Mouse (Mus musculus) embryonic facial prominence, embryonic 12.5 days (tissue): ENCODE measurements at regions not wholly inside any gene's neighbourhood (a gene's known extent, or its start where the extent isn't known, plus 50 kb on each side); places are given as distances from the start of the nearest gene placed in this dataset.

Experiments used
- ATAC-seq: fragments of 200-750 bp; cut with Nextera tagmentation; 2 replicates; pipeline ENCODE4 v1.8.0; 2017; ENCODE audit not compliant: insufficient number of reproducible peaks, insufficient read depth, low FRiP score, low TSS enrichment
- H3K27ac ChIP-seq: fragments of 300-500 bp; sonication (generic); 2 replicates; pipeline ENCODE4 v1.5.1; 2016; ENCODE audit warnings: mild to moderate bottlenecking
- H3K27me3 ChIP-seq: fragments of 300-500 bp; sonication (generic); 2 replicates; pipeline ENCODE4 v1.6.1; 2016; ENCODE audit warnings: mild to moderate bottlenecking, moderate library complexity
- H3K36me3 ChIP-seq: fragments of 300-500 bp; sonication (generic); 2 replicates; pipeline ENCODE4 v1.6.1; 2016; ENCODE audit warnings: mild to moderate bottlenecking
- H3K4me1 ChIP-seq: fragments of 300-500 bp; sonication (generic); 2 replicates; pipeline ENCODE4 v1.6.1; 2016
- H3K4me2 ChIP-seq: fragments of 300-500 bp; sonication (generic); replicated peaks from 2 replicates; pipeline ENCODE4 v1.6.1; 2016; ENCODE audit warnings: mild to moderate bottlenecking, moderate library complexity
- H3K4me3 ChIP-seq: fragments of 300-500 bp; sonication (generic); 2 replicates; pipeline ENCODE4 v1.5.1; 2016; ENCODE audit warnings: mild to moderate bottlenecking
- H3K9ac ChIP-seq: fragments of 300-500 bp; sonication (generic); 2 replicates; pipeline ENCODE4 v1.6.1; 2016; ENCODE audit warnings: mild to moderate bottlenecking, moderate library complexity
- H3K9me3 ChIP-seq: fragments of 300-500 bp; sonication (generic); 2 replicates; pipeline ENCODE4 v1.6.1; 2016; ENCODE audit warnings: mild to moderate bottlenecking, moderate library complexity
- WGBS: fragments of 180-500 bp; shearing (Covaris S2); methylation state at CpG from one replicate; pipeline ENCODE4 v1.1.7; 2016; 5-methylcytosine and 5-hydroxymethylcytosine counted together

- WGBS, result 40% methylated on average over 8 of the region's 8 CpGs
- no peak for ATAC-seq
Observed at GRCm38 (mm10) chr17:78023507-78024355, 176.3 kb upstream of the Crim1 start.

GRCm38 (mm10) chr17:78024356-78024723, 175.7 kb upstream of the Crim1 start:
- 57% methylated on average over 3 of the region's 3 CpGs for WGBS
- H3K27ac ChIP-seq, result no peak overlapping the region
- no peak overlapping the region for H3K9ac ChIP-seq
- H3K27me3 ChIP-seq, result no peaks in the 10 kb centered on the region
- no peak overlapping the region for H3K4me2 ChIP-seq
- peaks cover 8% of the 10 kb centered on the region for H3K4me1 ChIP-seq
- no peak overlapping the region for H3K4me3 ChIP-seq
- H3K9me3 ChIP-seq, result no peaks in the 10 kb centered on the region
- ATAC-seq, result no peak
- no peaks in the 10 kb centered on the region for H3K36me3 ChIP-seq

More at GRCm38 (mm10) chr17:78023507-78024355, 176.3 kb upstream of the Crim1 start:
- Histone ChIP-seq H3K27ac (no peak overlapping the region), H3K9ac (no peak overlapping the region), H3K4me1 (peaks cover 8% of the 10 kb centered on the region), H3K36me3 (no peaks in the 10 kb centered on the region), H3K4me3 (no peak overlapping the region), H3K9me3 (no peaks in the 10 kb centered on the region), H3K4me2 (no peak overlapping the region), H3K27me3 (no peaks in the 10 kb centered on the region)

GRCm38 (mm10) chr17:78025294-78025693, 174.8 kb upstream of the Crim1 start:
- H3K4me1 ChIP-seq, result peaks cover 8% of the 10 kb centered on the region
- ATAC-seq, result no peak
- no peaks in the 10 kb centered on the region for H3K27me3 ChIP-seq
- H3K9me3 ChIP-seq, result no peaks in the 10 kb centered on the region
- H3K4me3 ChIP-seq, result no peak overlapping the region
- no peak overlapping the region for H3K9ac ChIP-seq
- no peaks in the 10 kb centered on the region for H3K36me3 ChIP-seq
- WGBS, result 14% methylated on average over 7 of the region's 7 CpGs
- H3K27ac ChIP-seq, result 0 out of 2 replicates have a peak overlapping the region, but pooled peaks have one; percentile 11
- peak overlapping the region; percentile 22 for H3K4me2 ChIP-seq

- 72% methylated on average over 3 of the region's 3 CpGs for WGBS
- no peak for ATAC-seq
- no peaks in the 10 kb centered on the region for H3K36me3 ChIP-seq
- H3K4me3 ChIP-seq, result no peak overlapping the region
- H3K4me2 ChIP-seq, result no peak overlapping the region
- H3K27ac ChIP-seq, result no peak overlapping the region
- H3K27me3 ChIP-seq, result no peaks in the 10 kb centered on the region
- no peaks in the 10 kb centered on the region for H3K9me3 ChIP-seq
- H3K9ac ChIP-seq, result no peak overlapping the region
- no peaks in the 10 kb centered on the region for H3K4me1 ChIP-seq
Observed at GRCm38 (mm10) chr17:78035648-78036047, 164.4 kb upstream of the Crim1 start.

GRCm38 (mm10) chr17:78040338-78040737, 159.7 kb upstream of the Crim1 start:
- no peak overlapping the region for H3K4me2 ChIP-seq
- no peak overlapping the region for H3K27ac ChIP-seq
- no peak for ATAC-seq
- no peaks in the 10 kb centered on the region for H3K36me3 ChIP-seq
- no peaks in the 10 kb centered on the region for H3K4me1 ChIP-seq
- 74% methylated on average over 1 of the region's 1 CpGs for WGBS
- H3K9ac ChIP-seq, result no peak overlapping the region
- H3K4me3 ChIP-seq, result no peak overlapping the region
- no peaks in the 10 kb centered on the region for H3K9me3 ChIP-seq
- no peaks in the 10 kb centered on the region for H3K27me3 ChIP-seq

GRCm38 (mm10) chr17:78041204-78041603, 158.8 kb upstream of the Crim1 start:
- H3K4me2 ChIP-seq, result no peak overlapping the region
- 86% methylated on average over 4 of the region's 4 CpGs for WGBS
- H3K9me3 ChIP-seq, result no peaks in the 10 kb centered on the region
- no peaks in the 10 kb centered on the region for H3K27me3 ChIP-seq
- H3K9ac ChIP-seq, result no peak overlapping the region
- no peak for ATAC-seq
- no peak overlapping the region for H3K27ac ChIP-seq
- H3K4me3 ChIP-seq, result no peak overlapping the region
- H3K36me3 ChIP-seq, result no peaks in the 10 kb centered on the region
- no peaks in the 10 kb centered on the region for H3K4me1 ChIP-seq

- no peak overlapping the region for H3K27ac ChIP-seq
- no peaks in the 10 kb centered on the region for H3K4me1 ChIP-seq
- H3K4me2 ChIP-seq, result no peak overlapping the region
- H3K9ac ChIP-seq, result no peak overlapping the region
- ATAC-seq, result no peak
- 85% methylated on average over 9 of the region's 9 CpGs for WGBS
- H3K36me3 ChIP-seq, result no peaks in the 10 kb centered on the region
- H3K27me3 ChIP-seq, result no peaks in the 10 kb centered on the region
- no peak overlapping the region for H3K4me3 ChIP-seq
- no peaks in the 10 kb centered on the region for H3K9me3 ChIP-seq
Observed at GRCm38 (mm10) chr17:78049766-78050165, 150.3 kb upstream of the Crim1 start.

- Histone ChIP-seq H3K9ac (no peak overlapping the region), H3K36me3 (no peaks in the 10 kb centered on the region), H3K4me3 (no peak overlapping the region), H3K4me2 (no peak overlapping the region), H3K9me3 (no peaks in the 10 kb centered on the region), H3K4me1 (no peaks in the 10 kb centered on the region), H3K27me3 (no peaks in the 10 kb centered on the region), H3K27ac (no peak overlapping the region)
- WGBS, result 87% methylated on average over 7 of the region's 7 CpGs
- no peak for ATAC-seq
Observed at GRCm38 (mm10) chr17:78050203-78050602, 149.8 kb upstream of the Crim1 start.

- Histone ChIP-seq H3K27me3 (no peaks in the 10 kb centered on the region), H3K27ac (no peak overlapping the region), H3K4me2 (no peak overlapping the region), H3K36me3 (no peaks in the 10 kb centered on the region), H3K9ac (no peak overlapping the region), H3K4me3 (no peak overlapping the region), H3K4me1 (no peaks in the 10 kb centered on the region), H3K9me3 (no peaks in the 10 kb centered on the region)
- ATAC-seq, result no peak
Observed at GRCm38 (mm10) chr17:78075892-78076291, 124.2 kb upstream of the Crim1 start.

- H3K9ac ChIP-seq, result no peak overlapping the region
- no peak overlapping the region for H3K27ac ChIP-seq
- H3K4me1 ChIP-seq, result no peaks in the 10 kb centered on the region
- ATAC-seq, result no peak
- H3K4me2 ChIP-seq, result no peak overlapping the region
- 24% methylated on average over 1 of the region's 1 CpGs for WGBS
- no peaks in the 10 kb centered on the region for H3K36me3 ChIP-seq
- H3K4me3 ChIP-seq, result no peak overlapping the region
- H3K9me3 ChIP-seq, result no peaks in the 10 kb centered on the region
- no peaks in the 10 kb centered on the region for H3K27me3 ChIP-seq
Observed at GRCm38 (mm10) chr17:78078381-78078780, 121.7 kb upstream of the Crim1 start.

- Histone ChIP-seq H3K36me3 (no peaks in the 10 kb centered on the region), H3K9ac (no peak overlapping the region), H3K27ac (no peak overlapping the region), H3K4me1 (no peaks in the 10 kb centered on the region), H3K27me3 (no peaks in the 10 kb centered on the region), H3K4me3 (no peak overlapping the region), H3K9me3 (no peaks in the 10 kb centered on the region), H3K4me2 (no peak overlapping the region)
- ATAC-seq, result no peak
- 46% methylated on average over 4 of the region's 4 CpGs for WGBS
Observed at GRCm38 (mm10) chr17:78084419-78084818, 115.6 kb upstream of the Crim1 start.

- Histone ChIP-seq H3K27ac (no peak overlapping the region), H3K36me3 (no peaks in the 10 kb centered on the region), H3K4me1 (no peaks in the 10 kb centered on the region), H3K9ac (no peak overlapping the region), H3K9me3 (no peaks in the 10 kb centered on the region), H3K4me3 (no peak overlapping the region), H3K4me2 (no peak overlapping the region), H3K27me3 (no peaks in the 10 kb centered on the region)
- no peak for ATAC-seq
- 63% methylated on average over 8 of the region's 8 CpGs for WGBS
Observed at GRCm38 (mm10) chr17:78086963-78087362, 113.1 kb upstream of the Crim1 start.
